Mouse (Mus musculus): ENCODE results near the gene Extl1.
"Not testable (repeated sequence)": the region's sequence is repeated elsewhere in the genome, so short reads cannot be mapped to it uniquely, and the experiment has no call there.

The Extl1 gene

DNA sequence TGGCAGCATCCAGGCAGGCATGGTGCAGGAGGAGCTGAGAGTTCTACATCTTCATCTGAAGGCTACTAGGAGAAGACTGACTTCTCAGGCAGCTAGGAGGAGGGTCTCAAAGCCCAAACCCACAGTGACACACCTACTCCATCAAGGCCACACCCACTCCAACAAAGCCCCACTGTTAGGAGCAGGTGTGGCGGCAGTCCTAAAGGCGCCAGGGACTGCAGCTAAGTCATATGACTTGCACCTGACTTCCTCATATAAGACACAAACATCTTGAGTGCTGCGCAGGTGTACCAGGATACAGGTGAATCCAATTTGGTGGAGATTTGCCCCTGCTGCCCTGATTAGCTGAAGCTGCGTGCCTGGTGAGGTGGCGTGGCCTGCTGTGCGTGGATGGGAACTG, at the start of gene Extl1:
Extl1 (minus strand) TSS at position 101 of the 400 bp plus-strand sequence.
- not testable (repeated sequence) for DNase-seq (ENCODE audit: low read depth, low spot score)

DNA sequence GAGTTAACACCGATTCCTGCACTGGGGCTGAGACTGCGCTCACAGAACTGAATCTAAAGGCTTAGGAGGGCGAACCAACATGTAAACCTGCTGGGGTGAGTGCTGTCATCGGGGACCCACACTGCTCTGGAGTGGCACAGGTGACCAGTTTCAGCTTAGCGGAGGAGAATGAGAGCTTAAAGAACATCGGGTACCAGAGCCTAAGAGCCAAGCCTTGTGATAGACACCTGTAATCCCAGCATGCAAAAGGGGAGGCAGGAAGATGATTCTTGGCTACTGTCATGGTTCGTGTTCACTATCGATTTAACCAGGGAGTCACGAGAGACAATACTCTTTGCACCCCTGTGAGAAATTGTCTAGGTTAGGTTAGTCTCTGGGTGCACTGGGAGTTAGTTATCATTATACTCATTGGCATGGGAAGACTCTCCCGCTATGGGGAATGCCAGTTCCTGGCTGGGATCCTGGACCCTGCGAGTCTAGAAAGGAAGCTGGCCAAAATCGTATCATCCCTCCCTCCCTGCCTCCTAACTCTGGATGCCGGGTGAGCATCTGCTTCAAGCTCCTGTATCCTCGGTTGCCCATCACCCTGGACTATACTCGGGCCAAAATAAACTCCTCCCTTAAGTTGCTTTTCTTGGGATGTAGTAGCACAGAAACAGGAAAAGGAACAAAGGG, 49.2 kb upstream of the Extl1 start:
- DNase-seq (ENCODE audit: low read depth, low spot score): no peak

DNA sequence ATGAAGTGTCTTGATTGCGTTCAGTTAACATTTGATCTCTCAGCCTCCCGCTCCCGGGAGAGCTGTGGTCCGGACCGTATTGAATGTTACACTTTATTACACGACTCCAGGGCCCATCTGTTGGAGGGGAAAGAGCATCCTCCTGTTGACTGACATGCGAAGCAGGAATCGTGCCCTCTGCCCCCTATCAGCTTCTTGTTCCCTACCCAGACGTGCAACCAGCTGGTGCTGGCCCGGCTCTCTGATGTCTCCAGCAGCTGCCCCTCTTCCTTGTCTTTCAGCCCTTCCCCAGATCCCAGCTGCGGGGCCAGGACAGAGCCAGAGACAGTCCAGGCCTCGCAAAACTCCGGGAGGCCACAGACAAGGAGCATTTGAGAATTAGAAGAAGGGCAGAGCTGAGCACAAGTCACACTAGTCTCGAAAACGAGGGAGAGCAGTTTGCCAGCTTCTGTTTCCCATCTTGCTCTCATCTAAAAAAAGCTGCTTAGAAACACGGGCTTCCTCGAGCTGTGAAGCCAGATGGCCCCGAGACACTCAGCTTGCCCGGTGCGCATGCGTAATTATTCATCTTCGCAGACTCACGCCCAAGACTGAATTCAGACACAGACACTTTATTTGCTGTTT, 46.8 kb upstream of the Extl1 start:
- peak; percentile 76 for DNase-seq (ENCODE audit: low read depth, low spot score)

DNA sequence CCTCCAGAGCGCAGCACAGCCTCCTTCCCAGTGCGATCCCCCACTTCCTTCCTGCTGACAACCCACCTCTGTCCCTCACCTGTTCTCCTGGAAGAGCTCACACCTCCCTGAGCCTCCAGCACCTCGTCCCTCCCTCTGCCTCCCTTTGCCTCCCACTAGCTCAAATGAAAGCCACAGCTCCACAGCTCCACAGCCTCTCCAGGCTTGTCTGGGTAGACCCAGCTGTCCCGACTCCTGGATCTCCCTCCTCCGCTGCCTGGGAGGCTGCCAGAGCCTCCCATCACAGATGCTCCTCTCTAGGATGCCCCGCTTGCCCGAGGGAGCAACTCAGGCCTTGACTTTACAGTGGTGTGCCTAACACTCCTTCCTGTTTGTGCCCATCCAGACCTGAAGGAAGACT, 41.4 kb upstream of the Extl1 start:
- no peak for DNase-seq (ENCODE audit: low read depth, low spot score)

DNA sequence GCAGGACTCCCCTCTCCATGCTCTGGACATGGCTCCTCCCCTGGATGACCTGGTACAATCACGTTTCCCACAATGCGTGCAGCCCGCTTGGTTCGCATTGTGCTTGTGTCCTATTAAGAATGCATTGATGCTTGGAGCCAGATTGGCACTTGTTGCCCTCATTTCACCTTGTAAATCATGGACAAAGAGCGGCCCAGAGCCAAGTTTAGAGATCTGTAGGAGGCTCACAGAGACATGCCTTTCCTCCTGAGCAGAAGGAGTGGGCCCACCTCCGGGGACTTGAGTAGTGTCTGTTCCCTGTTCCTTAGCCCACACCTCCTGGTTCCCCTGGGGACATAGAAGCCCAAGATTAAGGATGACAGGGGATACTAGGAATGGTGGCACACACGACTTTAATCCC, 40.3 kb upstream of the Extl1 start:
- no peak for DNase-seq (ENCODE audit: low read depth, low spot score)

DNA sequence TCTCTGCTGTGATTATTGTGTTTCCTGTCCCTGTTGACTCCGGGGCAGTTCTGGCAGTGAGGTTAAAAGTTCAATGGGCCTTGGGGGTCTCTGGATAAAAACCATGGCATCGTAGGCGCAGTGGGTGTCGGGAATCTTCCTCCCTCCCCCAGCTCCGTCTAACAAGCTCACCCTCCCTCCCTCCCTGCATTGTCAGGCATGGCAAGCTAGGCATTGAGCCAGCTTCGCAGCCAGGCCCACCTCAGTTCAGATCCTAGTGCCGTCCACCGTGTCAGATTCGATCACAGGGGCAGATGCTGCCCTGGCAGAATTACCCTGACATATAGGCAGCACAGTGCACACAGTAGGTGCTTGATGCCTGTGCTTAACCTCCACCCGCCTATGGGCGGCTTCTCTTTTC, 38.3 kb upstream of the Extl1 start:
- DNase-seq (ENCODE audit: low read depth, low spot score): no peak

DNA sequence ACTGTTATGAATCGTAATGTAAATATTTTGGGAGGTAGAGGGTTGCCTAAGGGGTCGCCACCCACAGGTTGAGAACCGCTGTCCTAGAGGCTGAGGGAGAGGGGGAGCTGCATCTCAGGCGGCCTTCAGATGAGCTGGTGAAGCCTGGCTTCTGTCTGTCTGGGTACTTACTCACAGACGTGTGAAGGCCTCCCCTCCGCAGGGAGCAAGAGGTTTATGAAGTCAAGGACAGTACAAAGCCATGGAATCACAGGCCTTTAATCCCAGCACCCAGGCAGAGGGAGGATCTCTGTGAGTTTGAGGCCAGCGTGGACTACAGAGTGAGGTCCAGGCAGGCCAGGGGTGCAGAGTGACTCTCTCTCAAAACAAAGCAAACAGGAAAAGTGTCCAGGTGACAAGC, 33.5 kb upstream of the Extl1 start:
- DNase-seq (ENCODE audit: low read depth, low spot score): no peak

DNA sequence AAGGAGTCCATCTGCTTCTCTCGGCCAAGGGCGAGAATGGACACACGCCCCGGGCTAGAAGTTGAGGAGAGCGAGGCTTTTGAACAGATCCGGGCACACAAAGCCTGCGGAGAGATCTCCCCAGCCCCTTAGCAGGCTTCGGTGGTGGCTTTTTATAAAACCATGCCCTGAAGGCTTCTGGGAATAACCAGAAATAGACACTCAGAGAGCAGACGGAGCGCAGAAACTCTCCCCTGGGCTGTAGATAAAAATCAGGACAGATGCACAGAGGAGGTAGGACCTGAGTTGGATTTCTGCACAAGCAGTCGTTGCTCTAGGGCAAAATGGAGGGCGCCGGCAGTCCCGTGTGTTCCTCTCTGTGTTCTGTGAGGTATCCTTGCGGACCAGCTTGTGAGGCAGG, 33.0 kb upstream of the Extl1 start:
- no peak for DNase-seq (ENCODE audit: low read depth, low spot score)

DNA sequence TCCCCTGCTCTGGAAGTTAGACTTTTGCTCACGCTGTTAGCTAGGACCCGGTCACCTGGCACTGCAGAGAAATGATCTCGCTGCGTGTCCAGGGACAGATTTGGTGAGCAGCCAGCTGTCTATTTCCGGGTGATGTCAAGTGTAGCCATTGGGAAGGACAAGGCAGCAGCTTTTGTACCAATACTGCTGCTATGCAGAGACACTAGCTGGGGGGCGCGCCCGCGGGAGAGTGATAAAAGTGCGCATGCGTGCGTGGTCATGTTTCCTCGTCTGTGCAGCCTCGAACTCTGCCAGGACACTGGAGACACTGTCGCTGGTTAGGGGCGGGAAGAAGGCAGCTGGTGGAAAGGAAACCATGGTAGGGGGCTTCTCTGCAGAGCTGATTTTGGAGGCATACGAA, 32.5 kb upstream of the Extl1 start:
- peak; percentile 82 for DNase-seq (ENCODE audit: low read depth, low spot score)

DNA sequence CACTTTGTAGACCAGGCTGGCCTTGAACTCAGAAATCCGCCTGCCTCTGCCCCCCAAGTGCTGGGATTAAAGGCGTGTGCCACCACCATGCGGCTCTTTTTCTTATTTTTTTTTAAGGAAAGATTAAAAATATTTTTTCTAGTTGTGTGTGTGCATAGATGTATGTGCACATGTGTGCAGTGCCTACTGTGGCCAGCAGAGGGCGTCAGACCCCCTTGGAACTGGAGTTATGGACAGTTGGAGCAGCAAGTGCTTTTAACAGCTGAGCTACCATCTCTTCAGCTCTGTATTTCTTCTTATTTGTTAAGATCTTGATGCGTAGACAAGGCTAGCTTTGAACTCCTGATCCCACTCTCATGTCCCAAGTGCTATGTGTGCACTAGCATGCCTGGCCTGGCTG, 25.6 kb upstream of the Extl1 start:
- DNase-seq (ENCODE audit: low read depth, low spot score): peak; percentile 82

DNA sequence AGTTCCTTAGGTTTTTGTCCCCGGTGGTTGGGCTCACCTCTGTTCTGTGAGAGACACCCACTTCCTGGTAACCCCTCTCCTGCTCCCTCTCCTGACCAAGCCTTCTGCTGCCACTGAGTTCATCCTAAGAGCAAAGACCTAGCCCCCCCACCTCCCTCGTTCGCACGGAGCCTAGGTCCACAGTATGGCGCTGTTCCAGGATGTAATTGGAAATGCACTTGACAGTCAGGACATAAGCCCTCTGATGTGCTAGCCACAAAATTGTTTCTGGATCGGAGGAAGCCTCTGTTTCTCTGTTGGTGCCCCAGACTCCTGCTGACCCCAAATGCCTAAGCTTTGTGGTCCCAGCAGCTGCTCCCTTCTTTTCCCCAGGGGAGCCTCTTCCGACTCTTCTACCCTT, 20.1 kb upstream of the Extl1 start:
- DNase-seq (ENCODE audit: low read depth, low spot score): peak; percentile 54

DNA sequence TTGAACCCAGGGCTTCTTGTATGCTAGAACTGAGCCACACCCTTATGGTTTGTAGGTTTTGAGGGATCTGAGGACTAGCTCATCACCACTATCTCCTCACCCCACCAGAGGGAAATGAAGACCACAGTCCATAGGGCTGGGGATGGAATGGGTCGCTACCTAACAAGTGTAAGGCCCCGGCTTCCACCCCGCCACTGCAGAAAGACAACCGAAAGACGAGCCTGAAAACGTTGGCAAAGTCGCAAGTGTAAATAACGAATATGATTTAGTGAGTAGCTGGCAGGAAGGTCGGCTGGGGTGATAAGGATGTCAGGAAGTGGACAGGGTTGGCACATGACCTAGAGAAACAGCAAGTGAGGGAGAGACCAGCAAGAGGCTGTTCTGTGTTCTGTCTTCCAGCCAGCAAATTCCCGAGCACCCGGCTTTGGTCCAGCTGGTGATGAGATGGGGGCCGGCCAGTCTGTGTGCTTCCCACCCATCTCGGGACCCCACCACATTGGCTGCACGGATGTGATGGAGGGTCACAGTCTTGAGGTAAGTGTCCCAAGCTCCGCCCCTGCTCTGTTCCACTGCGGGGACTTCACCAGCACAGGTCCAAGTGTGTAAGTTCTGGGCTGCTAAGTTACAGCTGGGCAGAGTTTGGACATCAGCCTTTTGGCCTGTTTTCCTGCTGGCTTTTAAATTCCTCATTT, 19.1 kb upstream of the Extl1 start:
- no peak for DNase-seq (ENCODE audit: low read depth, low spot score)

DNA sequence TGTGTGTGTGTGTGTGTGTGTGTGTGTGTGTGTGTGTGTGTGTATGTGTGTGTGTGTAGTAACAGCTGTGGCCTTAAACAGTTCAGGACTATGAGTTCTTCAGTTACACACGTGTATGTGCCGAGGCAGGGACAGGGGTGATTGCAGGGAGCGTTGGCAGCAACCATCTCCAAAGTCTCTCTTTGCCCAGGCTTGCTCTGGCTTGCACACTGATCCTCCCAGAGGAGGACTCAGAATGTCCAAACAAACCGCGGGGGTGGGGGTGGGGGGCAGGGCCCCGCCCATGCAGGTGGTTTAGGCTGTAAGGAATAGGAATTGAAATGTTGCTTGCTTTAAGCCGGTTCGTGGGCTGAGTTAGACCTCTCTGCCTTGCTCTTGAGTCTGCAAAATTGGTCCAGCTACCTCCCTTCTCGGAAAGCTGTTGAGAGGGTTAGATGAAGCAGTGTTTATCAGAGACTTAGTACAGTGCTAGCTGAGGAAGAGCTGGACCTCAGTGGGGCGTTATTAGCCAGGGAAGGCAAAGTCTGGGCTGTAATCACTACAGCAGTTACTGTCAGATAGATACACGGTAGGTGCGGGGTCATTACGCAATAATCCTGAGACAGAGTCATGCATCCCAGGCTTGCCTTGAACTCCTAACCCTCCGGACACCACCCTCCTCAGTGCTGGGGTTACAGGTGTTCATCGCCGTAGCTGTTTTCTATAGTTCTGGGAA, 18.4 kb upstream of the Extl1 start:
- peak; percentile 53 for DNase-seq (ENCODE audit: low read depth, low spot score)

DNA sequence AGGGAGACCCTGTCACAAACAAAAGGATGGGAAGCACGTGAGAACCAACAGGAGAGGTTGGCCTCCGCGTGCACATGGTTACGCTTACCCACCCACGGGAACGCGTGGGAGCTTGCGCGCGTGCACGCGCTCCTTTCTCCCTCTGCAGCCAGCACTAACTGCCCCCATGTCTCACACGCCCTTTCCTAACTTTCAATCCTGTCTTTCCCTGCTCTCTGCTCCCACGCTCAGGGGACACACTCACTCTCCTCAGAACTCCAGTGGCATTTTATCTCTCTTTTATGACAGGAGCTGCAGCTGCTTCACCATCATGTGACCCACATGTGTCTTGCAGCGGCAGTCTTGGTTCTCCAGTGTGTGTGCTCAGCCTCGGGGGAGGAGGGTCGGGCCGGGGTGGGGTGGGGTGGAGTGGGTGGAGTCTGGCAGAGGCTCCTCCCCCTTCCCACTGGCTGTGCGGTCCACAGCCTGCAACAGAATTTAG, 17.6 kb upstream of the Extl1 start:
- DNase-seq (ENCODE audit: low read depth, low spot score): peak; percentile 80

DNA sequence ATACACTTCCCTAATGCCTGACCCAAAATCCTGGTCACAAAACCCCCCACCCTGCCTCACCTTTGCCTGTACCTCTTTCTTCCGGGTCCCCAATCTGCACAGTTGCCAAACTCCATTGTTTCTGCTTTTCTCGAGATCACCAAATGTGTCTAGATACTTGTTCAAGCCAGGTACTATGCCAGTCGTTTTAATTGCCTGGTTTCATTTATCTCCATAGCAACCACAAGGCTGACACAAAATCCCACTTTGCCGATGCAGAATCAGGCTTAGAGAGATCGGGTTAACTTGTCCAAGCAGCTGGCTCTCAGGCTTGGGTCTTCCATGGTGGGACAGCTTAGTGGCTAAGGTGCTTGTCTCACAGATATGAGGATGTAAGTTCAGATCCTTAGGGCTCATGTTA, 16.6 kb upstream of the Extl1 start:
- no peak for DNase-seq (ENCODE audit: low read depth, low spot score)

DNA sequence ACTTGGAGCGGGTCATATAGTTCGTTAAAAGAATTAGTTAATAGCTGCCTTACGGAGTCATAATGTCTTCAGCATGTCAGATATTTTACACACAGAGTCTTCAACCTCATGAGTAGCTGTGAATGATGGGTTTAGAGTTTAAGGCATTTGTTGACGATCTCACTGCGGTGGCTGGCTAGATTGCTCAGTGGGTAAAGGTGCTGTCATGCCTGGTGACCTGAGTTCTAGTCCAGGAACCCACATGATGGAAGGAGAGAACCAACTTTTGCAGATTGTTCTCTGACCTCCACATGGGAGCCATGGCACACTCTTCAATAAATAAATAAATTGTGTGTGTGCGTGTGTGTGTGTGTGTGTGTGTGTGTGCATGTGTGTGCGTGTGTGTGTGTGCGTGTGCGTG, 14.1 kb upstream of the Extl1 start:
- DNase-seq (ENCODE audit: low read depth, low spot score): no peak

DNA sequence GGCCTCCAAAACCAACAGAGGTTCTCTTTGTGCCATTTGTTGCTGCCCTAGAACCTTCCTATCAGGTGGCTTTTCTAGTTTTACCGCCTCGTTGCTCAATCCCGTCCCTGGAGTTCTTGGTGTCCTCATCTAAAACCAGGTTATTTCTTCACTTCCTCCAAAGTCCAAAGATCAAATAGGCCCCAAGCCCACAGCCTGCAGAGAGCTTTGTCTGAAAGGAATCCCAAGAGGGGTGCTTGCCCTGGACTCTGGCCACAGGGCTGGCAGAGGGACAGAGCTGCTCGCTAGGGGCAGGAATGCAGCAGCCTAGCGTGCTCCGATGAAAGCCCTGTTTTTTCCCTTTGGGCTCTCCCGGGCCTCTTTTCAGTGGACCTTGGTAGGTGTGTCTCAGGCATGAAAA, 13.5 kb upstream of the Extl1 start:
- DNase-seq (ENCODE audit: low read depth, low spot score): no peak

DNA sequence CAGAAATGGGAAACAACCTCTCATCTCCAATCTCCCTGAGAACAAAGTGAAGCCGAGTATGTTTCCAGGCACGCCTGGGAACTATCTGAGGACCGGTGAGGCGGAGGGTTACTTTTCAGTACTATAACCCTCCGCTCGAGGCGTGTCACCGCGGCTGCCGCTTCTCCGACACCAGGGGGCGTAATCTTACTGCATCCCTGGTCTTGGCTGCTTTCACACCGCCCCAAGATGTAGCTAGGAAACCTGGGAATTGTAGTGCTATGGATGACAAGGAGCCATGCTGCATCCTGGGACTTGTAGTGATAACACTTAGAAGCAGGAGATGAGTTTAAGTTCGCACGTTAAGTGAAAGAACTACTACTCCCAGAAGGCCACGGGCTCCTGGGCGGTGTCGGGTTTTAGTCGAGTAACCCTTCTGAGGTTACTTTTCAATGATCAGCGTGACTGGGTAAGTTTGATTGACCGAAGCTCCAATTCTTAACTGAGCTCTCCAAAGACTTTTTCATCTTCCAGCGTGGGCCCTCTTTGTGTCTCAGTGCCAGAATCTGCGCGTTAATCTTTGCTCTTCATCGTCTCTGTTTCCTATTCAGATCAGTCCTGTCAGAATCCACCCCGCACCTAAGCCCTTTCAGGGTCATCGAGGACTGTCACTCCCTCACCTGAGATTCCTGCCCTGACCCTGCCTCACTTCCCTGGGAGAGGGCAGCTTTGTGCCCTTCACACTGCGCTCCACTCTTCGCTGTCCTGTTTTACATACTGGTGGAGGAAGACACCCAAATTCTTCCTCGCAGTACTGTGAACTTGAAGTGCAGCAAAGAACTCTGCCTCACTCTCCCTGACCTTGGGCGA, 12.6 kb upstream of the Extl1 start, which contains the start of gene Pafah2:
Pafah2 (plus strand) TSS at position 344 of the 849 bp plus-strand sequence.
- peak; percentile 100 for DNase-seq (ENCODE audit: low read depth, low spot score)

DNA sequence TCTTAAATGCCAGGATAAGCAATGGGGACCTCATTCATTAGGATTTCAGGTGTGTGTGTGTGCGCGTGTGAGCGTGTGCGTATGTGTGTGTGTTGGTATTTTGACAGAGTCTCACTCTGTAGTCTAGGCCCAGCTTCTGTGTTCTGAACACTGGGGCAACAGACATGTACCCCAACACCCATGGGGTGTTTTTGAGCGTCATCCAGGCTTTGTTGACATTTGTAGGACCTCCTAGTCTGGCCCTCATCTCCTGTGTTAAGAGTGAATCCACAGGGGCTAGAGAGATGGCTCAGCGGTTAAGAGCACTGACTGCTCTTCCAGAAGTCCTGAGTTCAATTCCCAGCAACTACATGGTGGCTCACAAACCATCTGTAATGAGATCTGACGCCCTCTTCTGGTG, 11.5 kb upstream of the Extl1 start:
- no peak for DNase-seq (ENCODE audit: low read depth, low spot score)

DNA sequence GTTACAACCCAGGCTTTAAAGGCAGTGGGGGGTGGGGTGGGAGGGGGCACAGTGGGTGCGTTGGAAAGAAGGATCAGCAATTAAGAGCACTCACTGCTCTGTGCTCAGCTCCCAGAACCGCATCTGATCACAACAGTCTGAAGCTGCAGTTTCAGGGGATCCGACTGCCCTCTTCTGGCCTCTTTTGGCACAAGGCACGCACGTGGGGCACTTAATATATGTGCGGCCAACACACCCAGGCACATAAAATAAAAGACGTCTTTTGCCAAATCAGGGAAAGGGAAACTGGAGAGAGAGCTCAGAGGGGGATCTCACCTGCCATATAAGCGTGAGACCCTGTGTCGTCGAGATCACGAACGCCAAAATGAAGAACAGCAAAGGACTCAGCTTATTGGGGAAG, 9.4 kb upstream of the Extl1 start:
- peak; percentile 93 for DNase-seq (ENCODE audit: low read depth, low spot score)

DNA sequence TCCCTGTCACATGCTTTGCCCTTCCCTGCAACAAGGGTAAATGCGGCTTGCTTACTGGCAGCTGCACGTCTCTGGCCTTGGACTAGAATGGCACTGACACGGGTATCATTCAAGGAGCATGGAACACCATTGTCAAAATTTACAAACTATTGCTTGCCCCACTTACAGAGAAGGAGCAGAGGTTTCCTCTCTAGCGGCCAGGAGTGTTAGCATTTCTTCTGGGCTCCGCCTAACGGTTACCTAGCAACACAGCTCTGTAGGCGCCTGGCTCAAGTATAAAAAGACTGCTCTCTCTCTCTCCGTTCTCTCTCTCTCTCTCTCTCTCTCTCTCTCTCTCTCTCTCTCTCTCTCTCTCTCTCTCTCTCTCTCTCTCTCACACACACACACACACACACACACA, 8.9 kb upstream of the Extl1 start:
- DNase-seq (ENCODE audit: low read depth, low spot score): peak; percentile 92

Measured in R1 (cell line).